Comparison of ENCODE assay signal across 15 mouse cellular contexts in the genomic region with DNA sequence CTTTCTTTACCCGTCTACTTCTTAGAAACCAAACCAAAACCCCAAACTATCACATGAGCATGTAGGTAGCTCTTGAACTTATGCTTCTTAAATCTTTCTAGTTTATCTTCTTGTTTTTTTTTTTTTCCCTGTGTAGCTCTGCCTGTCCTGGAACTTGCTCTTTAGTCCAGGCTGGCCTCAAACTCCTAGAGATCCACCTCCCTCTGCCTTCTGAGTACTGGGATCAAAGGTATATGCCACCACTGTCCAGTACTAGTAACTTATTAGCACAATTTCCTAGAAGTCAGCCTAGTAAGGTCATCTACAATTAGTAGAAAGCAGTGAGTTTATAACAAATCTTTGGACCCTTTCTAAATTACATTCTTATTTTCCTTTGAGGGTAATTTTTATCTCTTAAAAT.
"Had no signal": no experiment of that assay in that cellular context is flagged by ENCODE, and none has a peak within 500 bp of the region (broad histone marks: within the 10 kb centered on the region; RNA-seq: fewer than 3 reads in every experiment).

No protein-coding gene starts in this region.

- H3K4me2 ChIP-seq: hindbrain, embryonic 15.5 days; limb, embryonic 15.5 days; liver, embryonic 15.5 days; lung, embryonic 14.5 days; neural tube, embryonic 13.5 days had no signal

- H3K4me3 ChIP-seq: hindbrain, embryonic 15.5 days; left cerebral cortex, adult 2 months; limb, embryonic 15.5 days; liver, embryonic 15.5 days; midbrain, embryonic 10.5 days; neural tube, embryonic 13.5 days had no signal

- H3K27ac ChIP-seq: hindbrain, embryonic 15.5 days; left cerebral cortex, adult 2 months; limb, embryonic 15.5 days; liver, embryonic 15.5 days; midbrain, embryonic 10.5 days; neural tube, embryonic 13.5 days had no signal

- H3K27me3 ChIP-seq: hindbrain, embryonic 15.5 days; limb, embryonic 15.5 days; liver, embryonic 15.5 days; neural tube, embryonic 13.5 days had no signal

- H3K4me1 ChIP-seq: hindbrain, embryonic 15.5 days; limb, embryonic 15.5 days; liver, embryonic 15.5 days; midbrain, embryonic 10.5 days; neural tube, embryonic 13.5 days had no signal

- DNase-seq: lung, embryonic 14.5 days; lung, postnatal 10 days; lung, postnatal 4 days; midbrain, embryonic 14.5 days; retina, postnatal 1 day; right cerebral cortex, postnatal 4 days; spleen, adult 18-20 months; thymus, adult 18-20 months; thymus, postnatal 25 days had no signal

- H3K9ac ChIP-seq: hindbrain, embryonic 15.5 days; limb, embryonic 15.5 days; liver, embryonic 15.5 days; lung, embryonic 14.5 days; neural tube, embryonic 13.5 days had no signal

- H3K9me3 ChIP-seq: hindbrain, embryonic 15.5 days; limb, embryonic 15.5 days; liver, embryonic 15.5 days; midbrain, embryonic 10.5 days; neural tube, embryonic 13.5 days had no signal
